Mouse (Mus musculus) heart, postnatal 4 days (tissue): ENCODE measurements around the gene Aco1. TPM values are rescaled to one million over a fixed set of nuclear protein-coding genes. Genes with fewer than 3 reads are reported as not detected.
A peak's percentile ranks its signal among the peaks of the same experiment; 100 is the strongest.
"Not testable (repeated sequence)": the region's sequence is repeated elsewhere in the genome, so short reads cannot be mapped to it uniquely, and the experiment has no call there.

Source experiments
- DNase-seq: peaks from one replicate; pipeline ENCODE4 v3.0.0; 2021
- total RNA-seq, 2 experiments: library from RNA; stranded (reverse); gene quantifications; 2 replicates each; pipeline ENCODE4 v1.2.3; 2021

Aco1 gene
- 10 to 100 TPM; 42.6 to 43.5 TPM for total RNA-seq

DNA sequence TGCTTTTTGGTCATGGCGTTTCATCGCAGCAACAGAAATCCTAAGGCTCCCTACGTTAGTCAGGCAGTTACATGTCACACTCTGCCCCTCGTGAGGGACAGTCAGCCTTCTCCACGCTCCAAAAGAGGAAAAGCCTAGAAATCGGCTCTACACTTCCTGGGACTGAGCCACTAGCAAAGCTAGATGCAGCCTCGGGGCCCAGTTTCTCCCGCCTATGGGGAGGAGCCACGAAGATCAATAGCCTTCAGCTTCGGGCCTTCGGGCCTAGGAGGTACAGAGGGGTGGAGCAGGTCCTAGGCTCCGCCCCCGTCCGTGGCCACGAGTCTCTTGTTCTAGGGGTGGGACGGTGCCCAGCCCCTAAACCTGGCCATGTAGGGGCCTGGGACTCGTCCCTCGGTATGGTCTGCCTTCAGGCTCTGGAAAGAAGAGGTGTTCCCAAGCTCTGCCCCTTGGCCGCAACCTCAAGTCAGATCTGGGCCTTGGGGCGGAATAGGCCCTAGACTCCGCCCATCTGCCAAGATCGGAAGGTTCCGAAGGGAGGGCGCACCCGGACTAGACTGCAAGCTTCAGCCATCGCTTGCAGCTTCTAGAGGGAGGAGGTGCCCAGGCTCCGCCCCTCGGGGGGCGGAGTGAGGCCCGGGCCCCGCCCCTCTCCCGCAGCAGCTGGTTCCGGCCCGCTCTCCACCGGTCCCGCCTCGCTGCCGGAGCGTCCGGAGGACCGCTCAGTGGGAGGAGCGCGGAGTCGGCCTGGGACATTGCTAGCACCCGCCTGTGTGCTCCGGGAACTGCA lies at the start of gene Aco1:
TSS of gene Aco1 (plus strand) at position 339 of the 790 bp plus-strand sequence.
- peak; percentile 96 for DNase-seq

DNA sequence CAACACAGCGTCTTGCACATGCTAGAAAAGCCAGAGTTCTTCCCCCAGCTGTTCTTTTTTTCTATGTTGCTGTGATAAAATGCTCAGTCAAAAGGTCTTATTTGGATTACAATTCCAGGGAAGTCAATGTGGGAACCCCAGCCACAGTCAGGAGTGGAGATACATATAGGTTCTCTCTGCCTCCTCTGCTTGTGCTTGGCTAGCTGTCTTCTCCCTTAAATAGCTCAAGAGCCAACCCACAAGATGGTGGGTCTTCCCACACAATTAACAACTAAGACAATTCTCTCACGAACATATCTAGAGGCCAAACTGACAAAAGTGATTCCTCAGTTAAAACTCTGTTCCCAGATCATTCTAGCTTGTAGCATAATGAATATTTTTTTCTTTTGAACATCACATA lies 47.9 kb upstream of the Aco1 start:
- DNase-seq = no peak

DNA sequence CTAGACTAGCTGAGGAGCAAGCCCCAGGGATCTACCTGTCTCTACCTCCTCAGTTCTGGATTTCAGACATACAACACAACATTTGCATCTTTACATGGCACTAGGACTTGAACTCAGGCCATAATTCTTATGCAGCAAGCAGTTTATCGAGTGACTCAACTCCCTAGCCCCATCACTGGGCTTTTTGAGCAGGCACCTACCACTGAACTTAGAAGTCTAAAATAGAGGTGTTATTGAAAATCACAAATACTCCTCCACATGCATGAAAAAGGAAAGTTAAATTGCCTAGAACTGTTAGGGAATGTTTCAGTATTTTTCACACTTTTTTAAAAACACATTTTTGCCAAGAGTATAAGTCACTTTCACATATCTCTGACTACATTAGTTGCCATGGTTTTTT lies 39.9 kb upstream of the Aco1 start:
- no peak for DNase-seq

DNA sequence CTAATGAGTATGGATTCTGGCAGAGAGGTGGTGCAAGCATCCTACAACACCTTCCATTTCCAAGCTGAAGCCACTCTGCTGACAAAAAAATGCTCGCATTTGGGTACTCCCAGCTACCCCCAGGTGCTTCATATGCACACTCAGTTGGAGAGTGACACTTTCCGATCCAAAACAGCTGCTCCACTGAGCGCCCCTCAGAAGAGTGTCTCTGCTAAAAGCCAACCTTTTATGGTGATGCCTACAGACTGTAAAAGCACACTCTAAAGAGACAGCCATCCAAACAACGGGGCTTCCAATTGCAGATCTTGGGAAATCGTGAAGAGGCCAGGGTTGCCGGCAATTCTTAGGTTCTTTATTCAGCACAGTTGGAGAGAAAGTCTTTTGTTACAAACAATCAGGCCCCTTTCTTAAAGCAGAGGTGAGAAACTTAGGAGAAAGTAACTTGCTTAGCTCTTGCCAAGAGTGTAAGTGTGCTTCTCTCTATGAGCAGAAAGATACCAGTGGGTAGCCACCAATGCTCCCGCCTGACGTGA lies 36.8 kb upstream of the Aco1 start:
- DNase-seq = no peak

DNA sequence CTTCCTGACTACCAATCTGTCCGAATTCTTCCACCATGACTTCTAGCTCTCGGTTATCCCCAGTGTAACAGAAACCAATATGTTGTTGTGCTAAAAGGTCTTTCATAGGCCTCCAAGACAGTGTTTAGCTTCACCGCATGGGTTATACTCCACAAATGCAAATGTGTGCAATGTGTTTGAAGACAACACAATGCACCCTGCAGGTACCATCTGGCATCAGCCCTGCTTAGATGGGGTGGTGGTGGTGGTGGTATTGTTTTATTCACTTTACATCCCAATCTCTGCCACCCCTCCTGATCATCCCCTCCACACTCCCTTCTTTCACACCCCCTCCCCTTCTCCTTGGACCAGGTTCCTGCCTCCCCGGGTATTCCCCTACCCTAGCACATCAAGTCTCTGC lies 34.9 kb upstream of the Aco1 start:
- DNase-seq = no peak

DNA sequence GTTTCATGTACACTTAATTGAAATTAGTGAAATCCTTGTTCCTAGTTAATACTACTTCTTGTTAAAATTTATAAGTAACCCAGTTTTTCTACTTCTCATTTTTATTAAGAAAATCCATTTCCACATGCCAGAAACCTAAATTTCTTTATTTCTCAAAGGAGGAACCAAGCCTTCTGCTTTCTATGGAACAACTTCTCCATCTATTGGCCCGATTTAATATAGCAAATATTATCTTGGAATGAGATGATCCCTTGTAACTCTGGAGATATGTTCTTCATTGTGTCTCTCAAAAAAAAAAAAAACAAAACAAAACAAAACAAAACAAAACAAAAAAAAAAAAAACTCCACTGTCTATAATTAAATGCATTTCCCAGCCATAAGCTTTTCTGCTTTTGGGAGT lies 29.7 kb upstream of the Aco1 start:
- DNase-seq = no peak

DNA sequence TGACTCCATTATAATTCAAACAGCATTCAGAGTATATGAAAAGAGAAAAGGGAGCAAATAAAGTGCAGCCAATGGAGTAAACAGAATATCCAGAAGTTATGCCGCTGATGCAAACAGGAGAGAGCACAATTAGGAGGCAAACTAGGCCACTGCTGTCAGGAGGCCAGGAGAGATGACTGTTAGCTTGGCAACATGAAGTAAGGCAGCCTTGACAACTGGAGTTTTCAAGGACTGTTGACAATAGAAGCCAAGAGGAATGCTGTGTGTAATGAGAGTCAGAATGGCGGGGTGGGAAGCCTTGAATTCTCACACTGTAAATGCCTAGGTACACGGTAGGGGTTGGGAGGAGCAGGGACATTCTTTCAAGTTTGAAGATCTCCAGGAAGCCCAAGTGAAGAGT lies 21.7 kb upstream of the Aco1 start:
- DNase-seq = no peak

DNA sequence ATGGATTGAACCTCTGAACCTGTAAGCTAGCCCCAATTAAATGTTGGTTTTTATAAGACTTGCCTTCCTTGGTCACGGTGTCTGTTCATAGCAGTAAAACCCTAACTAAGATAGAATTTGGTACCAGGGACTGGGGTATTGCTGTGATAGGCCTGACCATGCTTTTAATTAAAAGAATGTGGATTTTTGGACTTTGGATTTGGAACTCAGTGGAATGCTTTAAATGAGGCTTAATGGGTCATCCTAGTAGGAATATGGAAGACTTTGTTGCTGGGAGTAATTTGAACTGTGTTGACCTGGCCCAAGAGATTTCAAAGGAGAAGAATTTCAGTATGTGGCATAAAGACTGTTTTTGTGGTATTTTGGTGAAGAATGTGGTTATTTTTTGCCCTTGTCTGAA lies 20.6 kb upstream of the Aco1 start:
- DNase-seq = not testable (repeated sequence)

DNA sequence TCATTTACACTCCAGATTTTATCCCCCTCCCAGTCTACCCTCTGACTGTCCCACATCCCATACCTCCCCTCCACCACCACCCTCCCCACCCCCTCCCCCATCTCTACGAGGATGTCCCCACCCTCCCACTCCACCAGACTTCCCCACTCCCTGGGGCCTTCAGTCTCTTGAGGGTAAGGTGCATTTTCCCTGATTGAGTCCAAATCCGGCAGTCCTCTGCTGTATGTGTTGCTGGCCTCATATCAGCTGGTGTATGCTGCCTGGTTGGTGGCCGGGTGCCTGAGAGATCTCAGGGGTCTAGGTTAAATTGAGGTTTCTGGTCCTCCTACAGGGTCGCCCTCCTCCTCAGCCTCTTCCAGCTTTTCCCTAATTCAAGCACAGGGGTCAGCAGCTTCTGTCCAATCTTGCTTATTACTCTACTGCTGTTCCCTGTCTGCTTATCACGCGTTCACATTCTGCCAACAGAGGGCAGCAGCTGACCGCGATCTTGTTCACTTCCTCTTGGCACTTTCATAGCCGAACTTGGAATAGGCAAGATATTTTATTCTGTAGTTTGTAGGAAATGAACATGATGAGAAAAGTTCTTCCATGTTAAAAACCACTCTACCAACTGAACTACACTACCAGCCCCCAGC lies 8.3 kb upstream of the Aco1 start:
- peak; percentile 85 for DNase-seq

DNA sequence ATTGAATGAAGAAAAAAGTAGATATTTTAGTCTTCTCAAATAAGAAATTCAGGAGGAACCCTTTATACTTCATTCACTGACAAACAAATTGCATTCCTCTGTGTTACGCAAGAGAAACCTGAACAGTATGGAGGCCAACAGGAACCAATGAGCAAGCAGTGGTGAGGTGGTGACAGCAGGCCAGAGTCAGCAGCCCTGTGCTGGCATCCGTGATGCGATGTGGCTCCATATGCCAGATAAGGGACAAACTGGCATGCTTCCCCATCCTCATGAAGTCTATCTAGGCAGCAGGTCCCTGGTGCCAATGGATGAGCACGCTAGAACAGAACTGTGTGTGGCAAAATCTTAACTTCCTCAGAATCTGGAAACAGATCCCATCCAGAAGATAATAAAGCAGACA lies 6.4 kb upstream of the Aco1 start:
- DNase-seq = peak; percentile 26

DNA sequence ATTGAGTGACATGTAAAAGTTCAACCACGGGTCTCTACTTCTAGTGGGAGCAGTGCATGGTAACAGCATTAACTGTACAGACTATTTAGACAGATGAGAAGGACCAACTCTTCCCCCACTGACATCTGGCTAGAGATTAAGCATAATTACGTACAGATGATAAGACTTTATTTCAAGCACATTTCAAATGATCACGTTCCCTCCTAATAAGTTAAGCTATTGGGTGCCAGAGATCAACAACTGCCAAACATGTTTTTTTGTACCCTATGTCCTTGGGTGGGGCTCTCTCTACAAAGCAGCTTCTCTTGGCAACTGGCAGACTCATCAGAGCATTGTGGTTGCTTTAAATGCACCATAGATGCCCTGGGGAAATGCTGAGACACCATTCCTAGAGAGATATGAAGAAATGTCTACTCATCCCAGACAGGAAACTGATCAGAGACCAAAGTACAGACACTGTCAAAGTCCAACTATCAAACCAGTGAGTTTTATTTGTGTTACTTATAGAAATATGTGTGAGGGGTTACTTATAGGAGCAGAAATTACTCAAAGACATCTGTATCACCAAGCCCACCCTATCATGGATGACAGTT lies 3.1 kb upstream of the Aco1 start:
- DNase-seq = no peak

DNA sequence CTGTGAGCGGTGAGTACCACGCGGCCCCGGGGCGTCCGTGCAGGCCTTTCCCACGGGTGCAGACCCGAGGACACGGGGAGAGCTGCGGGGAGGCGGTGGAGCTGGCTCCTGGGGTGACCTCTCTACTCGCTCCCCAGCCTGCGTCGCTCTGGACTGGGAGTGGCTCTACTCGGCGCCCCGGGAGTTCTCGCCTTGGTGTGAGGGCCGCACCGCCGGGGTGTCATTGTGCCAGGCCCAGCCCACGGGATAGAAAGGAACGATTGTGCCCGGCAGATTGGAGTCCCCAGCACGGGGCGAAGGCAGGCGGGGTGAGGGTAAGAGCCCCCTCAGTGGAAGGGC lies 621 bp downstream of the Aco1 start:
- no peak for DNase-seq

DNA sequence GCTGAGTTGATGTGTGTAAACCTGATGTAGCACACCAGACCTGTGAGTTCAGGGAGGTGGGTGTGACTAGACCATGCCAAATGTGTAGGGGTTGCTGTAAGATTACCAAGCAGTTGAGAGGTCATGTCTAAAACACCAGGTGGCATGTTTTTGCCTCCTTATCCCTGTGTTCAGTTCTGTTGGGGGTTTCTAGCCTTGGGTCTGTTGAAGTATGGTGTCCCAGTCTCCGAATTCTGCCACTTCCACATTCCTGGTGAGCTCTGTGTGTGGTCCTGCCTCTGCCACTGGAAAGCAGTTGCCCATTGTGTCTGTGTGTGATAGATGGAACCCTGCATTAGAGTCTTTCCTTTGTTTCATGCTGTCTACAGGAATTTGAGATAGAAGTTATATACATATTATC lies 1.7 kb downstream of the Aco1 start:
- no peak for DNase-seq

DNA sequence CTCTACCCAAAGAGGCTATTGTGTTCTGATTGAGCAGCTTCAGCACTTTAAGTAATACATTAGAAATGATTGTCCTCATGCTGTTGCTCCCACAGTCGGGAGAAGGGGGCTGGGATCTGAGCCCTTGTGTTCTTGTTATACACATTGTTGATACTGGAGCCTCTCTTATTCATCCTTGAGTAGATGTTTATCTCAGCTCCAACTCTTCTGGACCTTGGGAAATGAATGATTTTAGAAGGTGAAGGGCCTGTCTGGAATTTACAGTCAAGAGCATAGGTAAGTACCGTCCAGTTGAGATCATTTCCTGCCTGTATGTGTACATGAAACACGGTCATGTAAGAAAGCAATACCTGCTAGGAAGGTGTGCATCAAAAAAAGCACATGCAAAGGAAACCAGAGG lies 2.1 kb downstream of the Aco1 start:
- DNase-seq = no peak

DNA sequence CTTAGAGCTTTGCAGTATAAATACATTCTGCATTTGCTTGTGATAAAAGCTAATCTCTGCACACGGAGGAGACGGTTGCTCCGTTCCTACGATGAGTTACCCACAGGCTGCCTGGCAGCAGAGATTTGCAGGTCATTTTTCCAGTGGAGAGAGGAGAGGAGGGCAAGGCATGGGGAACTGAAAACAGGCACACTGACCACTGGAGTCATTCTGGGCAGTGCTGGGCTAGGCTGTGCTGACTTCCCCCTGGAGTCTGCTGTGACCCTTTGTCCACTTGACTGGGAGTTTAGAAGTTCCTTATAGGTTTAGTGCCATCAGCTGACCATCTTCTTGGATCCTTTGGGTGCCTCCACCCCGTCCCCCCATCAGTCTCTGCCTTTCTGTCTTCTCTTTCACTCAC lies 5.4 kb downstream of the Aco1 start:
- DNase-seq = no peak

DNA sequence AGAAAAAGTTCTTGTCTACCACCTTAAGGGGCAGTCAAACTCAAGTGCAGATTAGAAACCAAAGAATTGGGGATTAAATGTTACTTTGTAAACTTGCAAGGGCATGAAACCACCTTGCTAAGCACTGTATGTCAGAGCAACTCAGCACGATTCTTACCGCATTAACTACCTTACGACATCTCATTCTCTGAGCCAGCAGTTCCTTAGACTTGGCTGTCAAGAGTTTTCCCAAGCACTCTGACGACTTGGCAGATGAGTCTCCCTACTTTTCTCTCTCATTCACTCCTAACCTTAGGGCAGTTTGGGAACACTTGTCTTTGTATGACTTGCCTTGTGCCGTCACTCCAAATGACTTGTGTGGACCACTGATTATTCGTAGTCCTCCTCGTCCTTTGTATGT lies 7.2 kb downstream of the Aco1 start:
- no peak for DNase-seq

DNA sequence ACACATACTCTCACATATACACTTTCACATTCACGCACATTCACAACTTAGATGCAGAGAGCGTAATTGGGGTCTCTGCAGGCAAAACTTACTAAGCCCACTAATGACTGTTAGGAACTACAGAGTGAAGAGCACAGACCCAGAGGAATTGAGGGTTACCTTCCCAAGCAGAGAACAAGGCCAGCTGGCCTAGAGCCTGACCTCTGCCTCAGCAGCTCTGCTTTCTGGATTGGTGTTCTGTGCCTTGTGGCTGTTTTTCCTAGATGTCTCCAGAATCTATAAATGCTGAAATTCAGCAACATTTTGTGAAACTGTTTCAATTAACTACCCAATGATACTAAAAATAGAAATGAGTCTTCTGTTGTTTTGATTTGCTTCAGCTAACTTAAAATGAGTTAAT lies 9.9 kb downstream of the Aco1 start:
- DNase-seq = no peak

DNA sequence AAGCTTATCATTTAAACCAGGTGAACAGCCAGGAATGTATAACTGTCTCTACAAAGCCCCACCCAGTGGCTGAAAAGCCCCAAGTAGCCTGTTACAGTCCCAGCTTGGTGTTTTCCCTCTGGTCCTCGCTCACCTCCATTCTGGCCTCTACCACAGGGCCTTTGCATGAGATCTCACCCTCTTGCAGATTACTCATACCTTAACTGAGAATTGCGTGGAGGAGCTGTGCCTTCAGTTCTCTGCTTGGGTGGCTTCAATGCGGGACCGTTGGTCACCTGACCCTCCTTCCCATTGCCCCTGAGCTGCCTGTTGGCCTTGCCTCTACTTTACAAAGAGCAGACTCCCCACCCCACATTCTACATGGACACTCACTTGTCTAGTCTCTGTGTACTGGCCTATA lies 10.6 kb downstream of the Aco1 start:
- no peak for DNase-seq

DNA sequence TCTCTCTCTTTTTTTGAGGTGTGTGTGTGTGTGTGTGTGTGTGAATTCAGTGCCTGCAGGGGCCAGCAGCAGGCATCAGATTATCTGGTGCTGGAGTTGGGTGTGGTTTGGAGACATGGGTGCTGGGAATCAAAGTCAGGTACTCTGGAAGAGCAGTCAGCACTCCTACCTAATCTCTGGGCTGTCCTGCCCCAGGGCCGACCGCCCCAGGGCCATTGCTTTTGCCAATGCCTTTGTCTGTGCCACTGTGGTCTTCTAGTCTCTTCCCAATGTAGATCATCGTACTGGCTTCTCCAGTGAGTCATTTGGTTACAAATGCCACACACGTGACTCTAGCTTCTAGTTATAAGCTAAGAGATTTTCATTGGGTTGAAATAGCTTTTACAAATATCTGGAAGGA lies 11.9 kb downstream of the Aco1 start:
- no peak for DNase-seq

DNA sequence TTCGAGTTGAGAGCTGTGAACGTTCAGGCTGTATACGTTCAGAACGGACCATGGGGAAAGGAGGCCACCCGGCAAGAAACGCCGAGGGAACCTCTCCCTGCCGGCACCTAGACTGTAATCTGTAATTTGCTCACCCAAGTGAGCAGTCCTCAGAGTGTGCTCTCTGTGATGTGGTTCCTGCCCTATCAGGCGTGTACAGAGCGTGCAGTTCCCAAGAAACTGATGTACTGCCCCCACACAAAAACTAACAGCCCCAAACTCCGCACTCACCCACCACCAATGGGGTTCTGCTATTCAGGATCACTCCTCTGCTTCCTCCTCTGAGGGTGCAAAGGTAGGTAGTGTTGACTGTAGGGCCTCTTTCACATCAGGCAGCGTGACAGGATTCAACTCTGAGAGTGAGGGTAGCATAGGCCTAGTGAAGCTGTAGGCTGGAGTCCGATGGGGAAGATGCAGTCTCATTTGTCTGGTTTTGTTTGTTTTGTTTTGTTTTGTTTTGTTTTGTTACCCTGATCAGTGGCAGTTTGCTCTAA lies 12.7 kb downstream of the Aco1 start:
- no peak for DNase-seq

DNA sequence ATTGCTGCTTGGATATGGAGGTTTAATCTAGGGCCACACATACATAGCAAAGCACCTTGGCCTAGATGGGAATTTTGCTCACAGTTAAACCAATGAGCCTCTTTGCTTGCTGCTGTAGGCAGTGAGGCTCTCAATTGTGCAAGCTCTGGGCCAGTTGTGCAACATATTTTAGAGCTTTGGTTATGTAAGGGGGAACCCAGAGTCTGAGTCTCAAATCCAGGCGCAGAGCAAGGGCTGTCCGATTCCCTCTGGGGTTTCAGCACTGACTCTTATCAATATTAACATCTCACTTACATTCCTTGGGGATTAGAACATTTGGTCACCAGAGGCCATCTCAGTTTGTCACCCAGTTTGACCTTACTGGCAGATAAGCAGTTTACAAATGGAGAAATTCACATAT lies 13.3 kb downstream of the Aco1 start:
- no peak for DNase-seq

DNA sequence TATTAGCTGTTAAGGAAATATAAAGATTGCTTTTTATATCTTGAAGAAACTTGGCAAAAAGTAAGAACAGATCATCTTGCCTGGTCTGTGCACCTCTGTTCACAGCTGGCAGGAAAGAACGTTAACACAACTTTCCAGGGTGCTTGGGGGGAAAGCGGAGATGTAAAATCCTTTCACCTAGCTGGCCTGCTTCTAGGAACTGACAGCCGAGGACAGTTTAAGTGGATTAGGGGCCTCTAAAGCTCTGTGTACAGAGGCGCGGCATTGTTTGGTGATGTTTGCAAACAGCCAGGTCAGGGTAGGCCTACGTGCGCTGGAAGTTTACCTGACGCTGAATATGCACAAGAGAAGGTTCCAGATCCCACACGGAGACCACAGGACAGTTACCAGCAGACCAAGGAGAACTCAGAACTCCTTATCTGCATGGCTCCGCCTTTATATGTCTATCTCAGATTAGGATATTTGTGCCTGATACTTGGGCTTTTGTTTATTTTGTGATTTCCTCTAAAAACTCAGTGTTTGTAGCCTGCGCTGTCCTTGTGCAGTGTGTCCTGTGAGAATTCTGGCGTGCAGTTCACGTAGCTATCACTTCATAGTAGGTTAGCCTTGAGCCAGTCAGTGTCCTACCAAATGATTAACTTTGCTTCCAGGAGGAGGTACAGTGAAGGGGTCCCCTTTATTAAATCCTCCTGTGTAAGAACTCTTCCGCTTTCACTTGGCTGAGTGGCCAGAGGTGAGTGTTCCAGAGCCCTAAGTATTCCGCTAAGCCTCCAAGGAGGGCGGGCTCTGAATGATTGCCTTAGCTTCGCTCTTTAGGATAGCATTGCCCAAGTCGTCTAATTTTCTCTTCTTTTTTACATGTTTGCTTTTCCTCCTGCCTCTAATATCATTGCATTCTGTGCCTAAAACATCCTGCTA lies 14.0 kb downstream of the Aco1 start:
- DNase-seq = no peak
